Mouse (Mus musculus) myocyte (in vitro differentiated cells): ENCODE data around the gene Gm42688. TPM values are rescaled to one million over a fixed set of nuclear protein-coding genes. Genes with fewer than 3 reads are reported as not detected.

Experiments
- polyA plus RNA-seq: library from polyadenylated mRNA; unstranded; fragments of >200 nt; fragmentation: generic; extraction: Trizol; gene quantifications from one replicate; pipeline ENCODE4 v1.2.1, GENCODE M21; 2012; ENCODE audit warnings: missing spikeins

Gene Gm42688
- polyA plus RNA-seq, 1 experiment = 0.96 TPM

Other genes starting within 250 kb of the Gm42688 start
- gene Sema4f, start 161.8 kb upstream of the Gm42688 start, polyA plus RNA-seq = 0.54 TPM
- 0.92 TPM for gene M1ap, start 154.7 kb upstream of the Gm42688 start, polyA plus RNA-seq
- 41.3 TPM for gene Dok1, start 68.1 kb upstream of the Gm42688 start, polyA plus RNA-seq
- gene Loxl3, start 67.4 kb upstream of the Gm42688 start, polyA plus RNA-seq = 14.4 TPM
- 199 TPM for gene Aup1, start 47.1 kb upstream of the Gm42688 start, polyA plus RNA-seq
- gene Htra2, start 46.3 kb upstream of the Gm42688 start, polyA plus RNA-seq = 96.2 TPM
- gene Dqx1, start 43.8 kb upstream of the Gm42688 start, polyA plus RNA-seq = 0.24 TPM
- gene Tlx2, start 31.3 kb upstream of the Gm42688 start, polyA plus RNA-seq = 0.06 TPM
- gene Pcgf1, start 23.7 kb upstream of the Gm42688 start, polyA plus RNA-seq = 13.0 TPM
- gene Lbx2, start 15.2 kb upstream of the Gm42688 start, polyA plus RNA-seq = 0.07 TPM
- 1.2 TPM for gene Ccdc142, start within 50 bp of the Gm42688 start, polyA plus RNA-seq
- gene Mrpl53, start 7.4 kb downstream of the Gm42688 start, polyA plus RNA-seq = 177 TPM
- gene Mogs, start 13.9 kb downstream of the Gm42688 start, polyA plus RNA-seq = 33.2 TPM
- 79.6 TPM for gene Wbp1, start 19.9 kb downstream of the Gm42688 start, polyA plus RNA-seq
- 38.3 TPM for gene Ino80b, start 23.8 kb downstream of the Gm42688 start, polyA plus RNA-seq
- 29.7 TPM for gene Rtkn, start 33.8 kb downstream of the Gm42688 start, polyA plus RNA-seq
- gene Wdr54, start 54.8 kb downstream of the Gm42688 start, polyA plus RNA-seq = 12.3 TPM
- gene 1700003E16Rik, start 54.8 kb downstream of the Gm42688 start, polyA plus RNA-seq = 1.9 TPM
- gene Dctn1, start 64.3 kb downstream of the Gm42688 start, polyA plus RNA-seq = 106 TPM
- gene Slc4a5, start 118.2 kb downstream of the Gm42688 start, polyA plus RNA-seq = 0.02 TPM
- 260 TPM for gene Mthfd2, start 224.3 kb downstream of the Gm42688 start, polyA plus RNA-seq
- 22.8 TPM for gene Mob1a, start 224.4 kb downstream of the Gm42688 start, polyA plus RNA-seq
- 104 TPM for gene Bola3, start 247.5 kb downstream of the Gm42688 start, polyA plus RNA-seq